Mouse (Mus musculus): ENCODE results near the gene Lamc1. TPM values are rescaled to one million over a fixed set of nuclear protein-coding genes. Genes with fewer than 3 reads are reported as not detected.
"Not testable (repeated sequence)": the region's sequence is repeated elsewhere in the genome, so short reads cannot be mapped to it uniquely, and the experiment has no call there.

The Lamc1 gene
- polyA plus RNA-seq, 1 experiment from 2014 or later: 23.8 TPM

GRCm38 (mm10) chr1:153345002-153345401 lies 12.4 kb upstream of the Lamc1 start:
- no peak for DNase-seq
- Histone ChIP-seq H3K9ac (replicated peaks; ENCODE audit: low read length) (no peak overlapping the region), H3K27me3 (ENCODE audit: control insufficient read depth, insufficient read depth, low read length) (no peaks in the 10 kb centered on the region), H3K9me3 (ENCODE audit: control insufficient read depth, low read length) (no peaks in the 10 kb centered on the region), H3K4me1 (ENCODE audit: control insufficient read depth, insufficient read depth, low read length) (no peaks in the 10 kb centered on the region), H3K4me3 (replicated peaks; ENCODE audit: low read depth, low read length) (no peak overlapping the region), H3K36me3 (ENCODE audit: control insufficient read depth, insufficient read depth, low read length) (no peaks in the 10 kb centered on the region), H3K4me2 (ENCODE audit: low read length) (no peak overlapping the region), H3K27ac (replicated peaks; ENCODE audit: low read depth, low read length) (no peak overlapping the region)
- WGBS: 90% methylated on average over 2 of the region's 2 CpGs
- no peak for ATAC-seq (ENCODE audit: low FRiP score, low TSS enrichment)

GRCm38 (mm10) chr1:153335451-153335850 lies 2.9 kb upstream of the Lamc1 start:
- 95% methylated on average over 10 of the region's 10 CpGs for WGBS
- DNase-seq: not testable (repeated sequence)

GRCm38 (mm10) chr1:153333296-153334121 lies 923 bp upstream of the Lamc1 start:
- no peak; the same call in none of the 2 replicates for ATAC-seq (ENCODE audit: low FRiP score, low TSS enrichment)
- WGBS: 6% methylated on average over 22 of the region's 22 CpGs

More at GRCm38 (mm10) chr1:153335451-153335850, 2.9 kb upstream of the Lamc1 start:
- H3K4me2 ChIP-seq (ENCODE audit: low read length); ATAC-seq (ENCODE audit: low FRiP score, low TSS enrichment); H3K27me3 ChIP-seq (ENCODE audit: control insufficient read depth, insufficient read depth, low read length); H3K36me3 ChIP-seq (ENCODE audit: control insufficient read depth, insufficient read depth, low read length); H3K4me3 ChIP-seq (replicated peaks; ENCODE audit: low read depth, low read length); H3K9ac ChIP-seq (replicated peaks; ENCODE audit: low read length); H3K27ac ChIP-seq (replicated peaks; ENCODE audit: low read depth, low read length); H3K9me3 ChIP-seq (ENCODE audit: control insufficient read depth, low read length): not testable (repeated sequence)
- peaks cover 12% of the 10 kb centered on the region for H3K4me1 ChIP-seq (ENCODE audit: control insufficient read depth, insufficient read depth, low read length)

GRCm38 (mm10) chr1:153331796-153332443 lies 666 bp downstream of the Lamc1 start:
- peak; percentile 75 for DNase-seq
- peak overlapping the region; percentile 97 for H3K4me2 ChIP-seq (ENCODE audit: low read length)
- H3K36me3 ChIP-seq (ENCODE audit: control insufficient read depth, insufficient read depth, low read length): no peaks in the 10 kb centered on the region
- H3K9ac ChIP-seq (replicated peaks; ENCODE audit: low read length): peak overlapping the region; percentile 86
- 1% methylated on average over 42 of the region's 42 CpGs for WGBS
- peak overlapping the region; percentile 87 for H3K27ac ChIP-seq (replicated peaks; ENCODE audit: low read depth, low read length)
- peak; percentile 52; the same call in 1 of the 2 replicates for ATAC-seq (ENCODE audit: low FRiP score, low TSS enrichment)
- no peaks in the 10 kb centered on the region for H3K27me3 ChIP-seq (ENCODE audit: control insufficient read depth, insufficient read depth, low read length)
- no peaks in the 10 kb centered on the region for H3K9me3 ChIP-seq (ENCODE audit: control insufficient read depth, low read length)
- peak overlapping the region; percentile 95 for H3K4me3 ChIP-seq (replicated peaks; ENCODE audit: low read depth, low read length)
- H3K4me1 ChIP-seq (ENCODE audit: control insufficient read depth, insufficient read depth, low read length): peaks cover 22% of the 10 kb centered on the region

More at GRCm38 (mm10) chr1:153333296-153334121, 923 bp upstream of the Lamc1 start:
- Histone ChIP-seq H3K4me3 (replicated peaks; ENCODE audit: low read depth, low read length) (peak overlapping the region; percentile 95), H3K9ac (replicated peaks; ENCODE audit: low read length) (peak overlapping the region; percentile 86), H3K9me3 (ENCODE audit: control insufficient read depth, low read length) (no peaks in the 10 kb centered on the region), H3K27me3 (ENCODE audit: control insufficient read depth, insufficient read depth, low read length) (no peaks in the 10 kb centered on the region), H3K4me2 (ENCODE audit: low read length) (peak overlapping the region; percentile 97), H3K4me1 (ENCODE audit: control insufficient read depth, insufficient read depth, low read length) (peaks cover 22% of the 10 kb centered on the region), H3K27ac (replicated peaks; ENCODE audit: low read depth, low read length) (peak overlapping the region; percentile 87), H3K36me3 (ENCODE audit: control insufficient read depth, insufficient read depth, low read length) (no peaks in the 10 kb centered on the region)
- peak; percentile 49 for DNase-seq

- 2% methylated on average over 4 of the region's 4 CpGs for WGBS
- H3K9me3 ChIP-seq (ENCODE audit: control insufficient read depth, low read length): no peaks in the 10 kb centered on the region
- no peaks in the 10 kb centered on the region for H3K27me3 ChIP-seq (ENCODE audit: control insufficient read depth, insufficient read depth, low read length)
- peaks cover 22% of the 10 kb centered on the region for H3K4me1 ChIP-seq (ENCODE audit: control insufficient read depth, insufficient read depth, low read length)
- no peak for ATAC-seq (ENCODE audit: low FRiP score, low TSS enrichment)
- peak overlapping the region; percentile 86; the same call in 1 of the 2 replicates for H3K9ac ChIP-seq (replicated peaks; ENCODE audit: low read length)
- H3K36me3 ChIP-seq (ENCODE audit: control insufficient read depth, insufficient read depth, low read length): no peaks in the 10 kb centered on the region
- H3K27ac ChIP-seq (replicated peaks; ENCODE audit: low read depth, low read length): no peak overlapping the region
- H3K4me2 ChIP-seq (ENCODE audit: low read length): peak overlapping the region; percentile 97
- no peak for DNase-seq
- H3K4me3 ChIP-seq (replicated peaks; ENCODE audit: low read depth, low read length): peak overlapping the region; percentile 95
Observed at GRCm38 (mm10) chr1:153331206-153331605, 1.4 kb downstream of the Lamc1 start.

- H3K4me3 ChIP-seq (replicated peaks; ENCODE audit: low read depth, low read length): no peak overlapping the region
- ATAC-seq (ENCODE audit: low FRiP score, low TSS enrichment): no peak
Observed at GRCm38 (mm10) chr1:153329306-153329705, 3.3 kb downstream of the Lamc1 start.

DNA sequence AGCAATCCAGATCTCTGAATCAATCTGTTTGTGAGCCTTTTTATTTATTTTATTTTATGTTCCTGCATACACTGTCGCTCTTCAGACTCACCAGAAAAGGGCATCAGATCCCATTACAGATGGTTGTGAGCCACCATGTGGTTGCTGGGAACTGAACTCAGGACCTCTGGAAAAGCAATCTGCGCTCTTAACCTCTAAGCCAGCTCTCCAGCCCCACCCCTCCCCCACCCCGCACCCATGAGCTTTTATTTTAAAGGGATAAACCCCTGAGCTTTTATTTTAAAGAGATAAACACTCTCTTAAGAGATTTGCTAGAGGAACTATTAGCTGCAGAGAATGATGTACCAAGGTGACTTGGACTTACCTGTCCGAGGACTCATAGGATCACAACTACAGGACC lies 5.5 kb downstream of the Lamc1 start:
- ATAC-seq (ENCODE audit: low FRiP score, low TSS enrichment) (no peak), DNase-seq (no peak)
- 90% methylated on average over 4 of the region's 4 CpGs for WGBS
- Histone ChIP-seq H3K9ac (replicated peaks; ENCODE audit: low read length) (no peak overlapping the region), H3K9me3 (ENCODE audit: control insufficient read depth, low read length) (no peaks in the 10 kb centered on the region), H3K4me2 (ENCODE audit: low read length) (no peak overlapping the region), H3K4me1 (ENCODE audit: control insufficient read depth, insufficient read depth, low read length) (peaks cover 22% of the 10 kb centered on the region), H3K4me3 (replicated peaks; ENCODE audit: low read depth, low read length) (no peak overlapping the region), H3K27me3 (ENCODE audit: control insufficient read depth, insufficient read depth, low read length) (no peaks in the 10 kb centered on the region), H3K36me3 (ENCODE audit: control insufficient read depth, insufficient read depth, low read length) (no peaks in the 10 kb centered on the region), H3K27ac (replicated peaks; ENCODE audit: low read depth, low read length) (no peak overlapping the region)

More at GRCm38 (mm10) chr1:153329306-153329705, 3.3 kb downstream of the Lamc1 start:
- DNase-seq: no peak
- Histone ChIP-seq H3K36me3 (ENCODE audit: control insufficient read depth, insufficient read depth, low read length) (no peaks in the 10 kb centered on the region), H3K4me2 (ENCODE audit: low read length) (peak overlapping the region; percentile 97; the same call in 1 of the 2 replicates), H3K27me3 (ENCODE audit: control insufficient read depth, insufficient read depth, low read length) (no peaks in the 10 kb centered on the region), H3K27ac (replicated peaks; ENCODE audit: low read depth, low read length) (no peak overlapping the region), H3K9ac (replicated peaks; ENCODE audit: low read length) (no peak overlapping the region), H3K4me1 (ENCODE audit: control insufficient read depth, insufficient read depth, low read length) (peaks cover 22% of the 10 kb centered on the region), H3K9me3 (ENCODE audit: control insufficient read depth, low read length) (no peaks in the 10 kb centered on the region)
- 81% methylated on average over 6 of the region's 6 CpGs for WGBS

DNA sequence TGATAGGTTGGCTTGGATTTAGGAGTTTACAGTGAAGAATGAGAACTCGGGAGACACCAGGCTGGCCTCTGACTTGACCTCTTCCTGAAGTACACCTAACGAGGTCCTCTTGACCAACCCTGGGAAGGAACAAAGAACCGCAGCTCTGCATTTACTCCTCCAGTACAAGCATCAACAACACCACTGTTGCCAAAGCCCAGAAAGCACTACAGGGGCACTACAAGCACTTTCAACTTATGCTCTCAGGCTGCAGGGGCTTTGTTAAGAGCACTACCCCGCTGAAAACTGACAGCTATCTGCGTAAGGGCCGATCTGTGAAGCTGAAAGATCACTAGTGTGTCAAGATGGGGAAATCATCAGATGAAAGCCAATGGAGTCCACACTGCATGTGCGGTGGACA lies 6.4 kb downstream of the Lamc1 start:
- ATAC-seq (ENCODE audit: low FRiP score, low TSS enrichment) (no peak), DNase-seq (no peak)
- Histone ChIP-seq H3K27me3 (ENCODE audit: control insufficient read depth, insufficient read depth, low read length) (no peaks in the 10 kb centered on the region), H3K9me3 (ENCODE audit: control insufficient read depth, low read length) (no peaks in the 10 kb centered on the region), H3K4me1 (ENCODE audit: control insufficient read depth, insufficient read depth, low read length) (peaks cover 16% of the 10 kb centered on the region), H3K4me2 (ENCODE audit: low read length) (no peak overlapping the region), H3K4me3 (replicated peaks; ENCODE audit: low read depth, low read length) (no peak overlapping the region), H3K9ac (replicated peaks; ENCODE audit: low read length) (no peak overlapping the region), H3K27ac (replicated peaks; ENCODE audit: low read depth, low read length) (no peak overlapping the region), H3K36me3 (ENCODE audit: control insufficient read depth, insufficient read depth, low read length) (no peaks in the 10 kb centered on the region)
- 87% methylated on average over 7 of the region's 7 CpGs for WGBS

All from midbrain, embryonic 14.5 days (tissue).